Mouse (Mus musculus): ENCODE results near the gene Olfr2. TPM values are rescaled to one million over a fixed set of nuclear protein-coding genes. Genes with fewer than 3 reads are reported as not detected.

The Olfr2 gene
- polyA plus RNA-seq (2014; fragmentation: Nextera tagmentation; extraction: Ambion mirVana), result not detected in 2 replicates

DNA sequence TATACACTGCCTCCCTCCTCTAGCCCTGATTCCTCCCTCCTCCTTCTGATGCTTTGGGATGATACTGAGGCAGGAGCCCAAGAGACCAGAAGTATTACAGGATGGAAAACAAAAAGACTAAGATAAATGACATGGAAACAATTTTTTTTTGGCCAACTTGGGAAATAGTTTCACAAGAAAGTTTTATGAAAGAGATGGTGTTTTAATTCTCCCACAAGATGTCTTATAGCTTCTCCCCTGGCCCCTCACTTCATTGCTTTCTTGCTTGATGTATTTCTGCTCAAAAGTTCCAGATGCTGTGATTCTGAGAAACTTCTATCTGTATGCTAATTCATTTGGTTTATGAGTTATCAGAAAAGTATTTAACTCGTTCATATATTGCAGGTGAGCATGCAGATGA, at the start of gene Olfr2:
TSS of gene Olfr2 (minus strand) at position 101 of the 400 bp plus-strand sequence.
- 37% methylated on average over 1 of the region's 1 CpGs for WGBS

GRCm38 (mm10) chr7:107047578-107047977, 41.7 kb upstream of the Olfr2 start:
- Histone ChIP-seq H3K9ac (ENCODE audit: low read length) (no peak overlapping the region), H3K27me3 (ENCODE audit: control insufficient read depth, insufficient read depth, low read length) (no peaks in the 10 kb centered on the region), H3K4me2 (ENCODE audit: low read length) (no peak overlapping the region), H3K4me3 (ENCODE audit: control insufficient read depth in 1 of 2, insufficient read depth in 1 of 2, low read depth in 1 of 2, low read length in 2 of 2) (no peak overlapping the region), H3K9me3 (ENCODE audit: control insufficient read depth, low read length) (no peaks in the 10 kb centered on the region), H3K36me3 (ENCODE audit: control insufficient read depth, insufficient read depth, low read length) (no peaks in the 10 kb centered on the region), H3K4me1 (ENCODE audit: control insufficient read depth in 2 of 2, insufficient read depth in 2 of 2, low read length in 2 of 2) (no peaks in the 10 kb centered on the region), H3K27ac (replicated peaks in 1 of 2; ENCODE audit: control insufficient read depth in 1 of 2, insufficient read depth in 1 of 2, low read depth in 2 of 2, low read length in 2 of 2) (no peak overlapping the region)
- no peak for ATAC-seq (ENCODE audit: insufficient number of reproducible peaks, insufficient read depth, low FRiP score, low read depth)
- WGBS, result 27% methylated on average over 3 of the region's 3 CpGs

More for the DNA sequence above, at the start of gene Olfr2:
- no peaks in the 10 kb centered on the region for H3K27me3 ChIP-seq (ENCODE audit: control insufficient read depth, insufficient read depth, low read length)
- no peaks in the 10 kb centered on the region for H3K4me1 ChIP-seq (ENCODE audit: control insufficient read depth in 2 of 2, insufficient read depth in 2 of 2, low read length in 2 of 2)
- no peak within 1 kb of the TSS for H3K27ac ChIP-seq (replicated peaks in 1 of 2; ENCODE audit: control insufficient read depth in 1 of 2, insufficient read depth in 1 of 2, low read depth in 2 of 2, low read length in 2 of 2)
- no peaks in the 10 kb centered on the region for H3K9me3 ChIP-seq (ENCODE audit: control insufficient read depth, low read length)
- no peak within 1 kb of the TSS for H3K9ac ChIP-seq (ENCODE audit: low read length)
- ATAC-seq (ENCODE audit: insufficient number of reproducible peaks, insufficient read depth, low FRiP score, low read depth), result no peak
- H3K4me2 ChIP-seq (ENCODE audit: low read length), result no peak within 1 kb of the TSS
- no peaks in the 10 kb centered on the region for H3K36me3 ChIP-seq (ENCODE audit: control insufficient read depth, insufficient read depth, low read length)
- no peak within 1 kb of the TSS for H3K4me3 ChIP-seq (ENCODE audit: control insufficient read depth in 1 of 2, insufficient read depth in 1 of 2, low read depth in 1 of 2, low read length in 2 of 2)

GRCm38 (mm10) chr7:107045833-107046232, 40.0 kb upstream of the Olfr2 start:
- no peak overlapping the region for H3K4me2 ChIP-seq (ENCODE audit: low read length)
- H3K4me3 ChIP-seq (ENCODE audit: control insufficient read depth in 1 of 2, insufficient read depth in 1 of 2, low read depth in 1 of 2, low read length in 2 of 2), result no peak overlapping the region
- H3K9me3 ChIP-seq (ENCODE audit: control insufficient read depth, low read length), result no peaks in the 10 kb centered on the region
- H3K27ac ChIP-seq (replicated peaks in 1 of 2; ENCODE audit: control insufficient read depth in 1 of 2, insufficient read depth in 1 of 2, low read depth in 2 of 2, low read length in 2 of 2), result no peak overlapping the region
- no peaks in the 10 kb centered on the region for H3K4me1 ChIP-seq (ENCODE audit: control insufficient read depth in 2 of 2, insufficient read depth in 2 of 2, low read length in 2 of 2)
- H3K27me3 ChIP-seq (ENCODE audit: control insufficient read depth, insufficient read depth, low read length), result no peaks in the 10 kb centered on the region
- 5% methylated on average over 5 of the region's 5 CpGs for WGBS
- H3K9ac ChIP-seq (ENCODE audit: low read length), result no peak overlapping the region
- ATAC-seq (ENCODE audit: insufficient number of reproducible peaks, insufficient read depth, low FRiP score, low read depth), result no peak
- no peaks in the 10 kb centered on the region for H3K36me3 ChIP-seq (ENCODE audit: control insufficient read depth, insufficient read depth, low read length)

DNA sequence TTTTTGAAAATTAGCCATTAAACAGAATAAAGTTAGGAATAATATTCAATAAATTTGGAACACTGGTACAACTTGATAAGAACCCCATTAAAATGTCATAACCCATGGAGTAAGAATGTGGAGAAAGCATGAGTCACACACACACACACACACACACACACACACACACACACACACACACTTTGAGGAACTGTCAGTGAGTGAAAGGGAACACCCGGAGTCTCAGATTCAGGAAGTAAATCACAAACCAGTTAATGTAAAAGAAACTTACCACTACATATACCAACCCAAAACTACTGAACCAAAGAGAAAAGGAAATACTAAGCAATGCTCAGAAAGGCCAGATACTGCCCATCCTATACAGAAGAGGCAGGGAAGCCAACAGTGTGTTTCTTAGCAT, 38.5 kb upstream of the Olfr2 start:
- Histone ChIP-seq H3K4me1 (ENCODE audit: control insufficient read depth in 2 of 2, insufficient read depth in 2 of 2, low read length in 2 of 2) (no peaks in the 10 kb centered on the region), H3K27ac (replicated peaks in 1 of 2; ENCODE audit: control insufficient read depth in 1 of 2, insufficient read depth in 1 of 2, low read depth in 2 of 2, low read length in 2 of 2) (no peak overlapping the region), H3K27me3 (ENCODE audit: control insufficient read depth, insufficient read depth, low read length) (no peaks in the 10 kb centered on the region), H3K4me3 (ENCODE audit: control insufficient read depth in 1 of 2, insufficient read depth in 1 of 2, low read depth in 1 of 2, low read length in 2 of 2) (no peak overlapping the region), H3K9me3 (ENCODE audit: control insufficient read depth, low read length) (no peaks in the 10 kb centered on the region), H3K4me2 (ENCODE audit: low read length) (no peak overlapping the region), H3K36me3 (ENCODE audit: control insufficient read depth, insufficient read depth, low read length) (no peaks in the 10 kb centered on the region), H3K9ac (ENCODE audit: low read length) (no peak overlapping the region)
- ATAC-seq (ENCODE audit: insufficient number of reproducible peaks, insufficient read depth, low FRiP score, low read depth), result no peak
- 69% methylated on average over 1 of the region's 1 CpGs for WGBS

DNA sequence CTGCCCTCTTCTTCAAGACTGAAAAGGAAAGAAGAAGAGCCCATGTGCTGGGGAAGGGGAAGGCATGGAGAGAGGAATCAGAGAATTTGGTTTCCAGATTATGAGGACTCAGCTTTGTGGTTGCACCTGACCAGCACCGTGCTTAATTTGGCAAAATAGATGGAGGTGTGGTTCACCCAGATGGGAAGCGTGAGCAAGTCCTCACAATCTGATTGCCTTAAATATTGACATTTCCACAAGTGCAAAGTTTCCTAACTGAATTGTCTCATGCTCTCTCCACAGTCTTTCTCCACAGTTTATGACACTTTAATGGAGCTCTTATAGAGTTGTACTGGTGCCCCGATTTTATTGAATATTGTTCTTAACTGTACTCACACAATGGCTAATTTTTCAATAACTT, 37.3 kb upstream of the Olfr2 start:
- Histone ChIP-seq H3K4me2 (ENCODE audit: low read length) (no peak overlapping the region), H3K9ac (ENCODE audit: low read length) (no peak overlapping the region), H3K36me3 (ENCODE audit: control insufficient read depth, insufficient read depth, low read length) (no peaks in the 10 kb centered on the region), H3K9me3 (ENCODE audit: control insufficient read depth, low read length) (no peaks in the 10 kb centered on the region), H3K4me3 (ENCODE audit: control insufficient read depth in 1 of 2, insufficient read depth in 1 of 2, low read depth in 1 of 2, low read length in 2 of 2) (no peak overlapping the region), H3K27ac (replicated peaks in 1 of 2; ENCODE audit: control insufficient read depth in 1 of 2, insufficient read depth in 1 of 2, low read depth in 2 of 2, low read length in 2 of 2) (no peak overlapping the region), H3K27me3 (ENCODE audit: control insufficient read depth, insufficient read depth, low read length) (no peaks in the 10 kb centered on the region), H3K4me1 (ENCODE audit: control insufficient read depth in 2 of 2, insufficient read depth in 2 of 2, low read length in 2 of 2) (no peaks in the 10 kb centered on the region)
- no peak for ATAC-seq (ENCODE audit: insufficient number of reproducible peaks, insufficient read depth, low FRiP score, low read depth)
- 78% methylated on average over 3 of the region's 3 CpGs for WGBS

- no peak overlapping the region for H3K4me2 ChIP-seq (ENCODE audit: low read length)
- 50% methylated on average over 2 of the region's 2 CpGs for WGBS
- no peaks in the 10 kb centered on the region for H3K27me3 ChIP-seq (ENCODE audit: control insufficient read depth, insufficient read depth, low read length)
- no peaks in the 10 kb centered on the region for H3K36me3 ChIP-seq (ENCODE audit: control insufficient read depth, insufficient read depth, low read length)
- H3K4me1 ChIP-seq (ENCODE audit: control insufficient read depth in 2 of 2, insufficient read depth in 2 of 2, low read length in 2 of 2), result no peaks in the 10 kb centered on the region
- H3K9ac ChIP-seq (ENCODE audit: low read length), result no peak overlapping the region
- no peak for ATAC-seq (ENCODE audit: insufficient number of reproducible peaks, insufficient read depth, low FRiP score, low read depth)
- no peak overlapping the region for H3K27ac ChIP-seq (replicated peaks in 1 of 2; ENCODE audit: control insufficient read depth in 1 of 2, insufficient read depth in 1 of 2, low read depth in 2 of 2, low read length in 2 of 2)
- H3K9me3 ChIP-seq (ENCODE audit: control insufficient read depth, low read length), result no peaks in the 10 kb centered on the region
- H3K4me3 ChIP-seq (ENCODE audit: control insufficient read depth in 1 of 2, insufficient read depth in 1 of 2, low read depth in 1 of 2, low read length in 2 of 2), result no peak overlapping the region
Measured at GRCm38 (mm10) chr7:107039934-107040563, 34.2 kb upstream of the Olfr2 start.

DNA sequence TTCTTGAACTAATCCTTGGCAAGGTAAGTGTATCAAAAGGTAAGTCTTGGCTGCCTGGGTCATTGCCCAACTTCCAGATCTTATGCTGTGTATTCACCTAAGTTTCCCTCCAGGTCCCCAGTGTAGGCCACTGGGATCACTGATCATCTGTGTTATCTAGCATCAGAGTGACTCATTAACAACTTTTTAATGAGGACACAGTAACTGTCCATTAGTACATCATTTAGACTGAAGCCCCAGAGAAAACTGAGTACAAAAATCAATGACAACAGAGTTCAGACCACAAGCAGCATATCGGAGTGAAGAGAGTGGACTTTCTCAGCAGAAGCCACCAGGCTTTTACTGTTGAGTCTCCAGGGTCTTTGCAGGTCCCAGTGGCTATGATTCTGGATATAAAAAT, 25.0 kb upstream of the Olfr2 start, which contains the start of gene Olfr713:
TSS of gene Olfr713 (plus strand) at position 301 of the 400 bp plus-strand sequence.
- H3K4me3 ChIP-seq (ENCODE audit: control insufficient read depth in 1 of 2, insufficient read depth in 1 of 2, low read depth in 1 of 2, low read length in 2 of 2), result no peak within 1 kb of the TSS
- no peaks in the 10 kb centered on the region for H3K9me3 ChIP-seq (ENCODE audit: control insufficient read depth, low read length)
- no peaks in the 10 kb centered on the region for H3K27me3 ChIP-seq (ENCODE audit: control insufficient read depth, insufficient read depth, low read length)
- H3K36me3 ChIP-seq (ENCODE audit: control insufficient read depth, insufficient read depth, low read length), result no peaks in the 10 kb centered on the region
- no peak within 1 kb of the TSS for H3K27ac ChIP-seq (replicated peaks in 1 of 2; ENCODE audit: control insufficient read depth in 1 of 2, insufficient read depth in 1 of 2, low read depth in 2 of 2, low read length in 2 of 2)
- no peaks in the 10 kb centered on the region for H3K4me1 ChIP-seq (ENCODE audit: control insufficient read depth in 2 of 2, insufficient read depth in 2 of 2, low read length in 2 of 2)
- no peak within 1 kb of the TSS for H3K4me2 ChIP-seq (ENCODE audit: low read length)
- H3K9ac ChIP-seq (ENCODE audit: low read length), result no peak within 1 kb of the TSS
- ATAC-seq (ENCODE audit: insufficient number of reproducible peaks, insufficient read depth, low FRiP score, low read depth), result no peak
- WGBS, result 79% methylated on average over 1 of the region's 1 CpGs

- Histone ChIP-seq H3K27ac (replicated peaks in 1 of 2; ENCODE audit: control insufficient read depth in 1 of 2, insufficient read depth in 1 of 2, low read depth in 2 of 2, low read length in 2 of 2) (no peak overlapping the region), H3K4me3 (ENCODE audit: control insufficient read depth in 1 of 2, insufficient read depth in 1 of 2, low read depth in 1 of 2, low read length in 2 of 2) (no peak overlapping the region), H3K4me2 (ENCODE audit: low read length) (no peak overlapping the region), H3K4me1 (ENCODE audit: control insufficient read depth in 2 of 2, insufficient read depth in 2 of 2, low read length in 2 of 2) (no peaks in the 10 kb centered on the region), H3K9me3 (ENCODE audit: control insufficient read depth, low read length) (no peaks in the 10 kb centered on the region), H3K9ac (ENCODE audit: low read length) (no peak overlapping the region), H3K27me3 (ENCODE audit: control insufficient read depth, insufficient read depth, low read length) (no peaks in the 10 kb centered on the region), H3K36me3 (ENCODE audit: control insufficient read depth, insufficient read depth, low read length) (no peaks in the 10 kb centered on the region)
- WGBS, result 11% methylated on average over 3 of the region's 3 CpGs
- ATAC-seq (ENCODE audit: insufficient number of reproducible peaks, insufficient read depth, low FRiP score, low read depth), result no peak
Measured at GRCm38 (mm10) chr7:107004169-107004568, 1.7 kb downstream of the Olfr2 start.

Data from heart, embryonic 14.5 days (tissue).